Mouse (Mus musculus) CH12.LX (cell line): Measurements from ENCODE around the gene Cdadc1. TPM values are rescaled to one million over a fixed set of nuclear protein-coding genes. Genes with fewer than 3 reads are reported as not detected.
"Not testable (repeated sequence)": the region's sequence is repeated elsewhere in the genome, so short reads cannot be mapped to it uniquely, and the experiment has no call there.

ENCODE experiments used
- DNase-seq: peaks from one replicate; pipeline ENCODE4 v3.0.0-alpha.2; 2013; ENCODE audit errors: extremely low read depth
- H3K27ac ChIP-seq: 2 replicates; pipeline ENCODE4 v1.5.1; 2012; ENCODE audit warnings: low read depth, mild to moderate bottlenecking, control low read depth, moderate library complexity; ENCODE audit not compliant: insufficient read depth
- H3K27me3 ChIP-seq: replicated peaks from 2 replicates; pipeline ENCODE3; 2012; ENCODE audit warnings: inconsistent platforms
- H3K36me3 ChIP-seq, 2 experiments: replicated peaks in 1 of 2; 2 replicates each; pipeline versions ENCODE3 to v1.6.1; 2012; ENCODE audit warnings: inconsistent platforms in 1 of 2, low read length in 1 of 2, mild to moderate bottlenecking in 1 of 2, mixed read lengths in 1 of 2, moderate library complexity in 1 of 2; ENCODE audit not compliant: control insufficient read depth in 1 of 2, insufficient read depth in 1 of 2
- H3K4me1 ChIP-seq, 2 experiments: 2 replicates each; pipeline ENCODE4 v1.6.1; 2012; ENCODE audit warnings: inconsistent platforms in 1 of 2, moderate library complexity in 1 of 2; ENCODE audit not compliant: insufficient read depth in 2 of 2, control insufficient read depth in 1 of 2
- H3K4me2 ChIP-seq: 2 replicates; pipeline ENCODE4 v1.6.1; 2012; ENCODE audit warnings: low read depth, mild to moderate bottlenecking, control low read depth; ENCODE audit not compliant: poor library complexity, insufficient read depth, severe bottlenecking
- H3K4me3 ChIP-seq, 3 experiments: fragments of 150-350 bp in 1 of 3; sonication (generic) in 1 of 3; replicated peaks in 1 of 3; 2 replicates each; pipeline versions ENCODE3 to v1.5.1; 2011 to 2012; ENCODE audit warnings: low read depth in 2 of 3, low read length in 2 of 3, mild to moderate bottlenecking in 2 of 3, moderate library complexity in 2 of 3, control low read depth in 1 of 3, improper control_type of control experiment in 1 of 3, inconsistent platforms in 1 of 3, mixed read lengths in 1 of 3; ENCODE audit not compliant: poor library complexity in 1 of 3
- H3K79me2 ChIP-seq: replicated peaks from 2 replicates; pipeline ENCODE4 v1.6.1; 2012; ENCODE audit warnings: mild to moderate bottlenecking, moderate library complexity; ENCODE audit not compliant: control insufficient read depth, poor library complexity, insufficient read depth, severe bottlenecking; ENCODE audit errors: extremely low read depth
- H3K9ac ChIP-seq: 2 replicates; pipeline ENCODE4 v1.6.1; 2012; ENCODE audit warnings: low read depth, mild to moderate bottlenecking, control low read depth, moderate library complexity; ENCODE audit not compliant: insufficient read depth
- H3K9me3 ChIP-seq: replicated peaks from 2 replicates; pipeline ENCODE3; 2012; ENCODE audit warnings: low read length, inconsistent platforms, mixed read lengths
- CHD2 ChIP-seq: IDR thresholded peaks from 2 replicates; pipeline ENCODE4 v1.6.1; 2011; ENCODE audit warnings: low read length, improper control_type of control experiment
- CTCF ChIP-seq, 2 experiments: IDR thresholded peaks in 1 of 2; conservative IDR thresholded peaks in 1 of 2; 2 replicates each; pipeline ENCODE4 v1.5.1; 2011 to 2012; ENCODE audit warnings: low read depth in 2 of 2, low read length in 2 of 2, improper control_type of control experiment in 1 of 2, inconsistent platforms in 1 of 2, mild to moderate bottlenecking in 1 of 2, moderate library complexity in 1 of 2
- E2F4 ChIP-seq: IDR thresholded peaks from 2 replicates; pipeline ENCODE4 v1.6.1; 2011; ENCODE audit warnings: low read depth, low read length, improper control_type of control experiment; ENCODE audit not compliant: insufficient replicate concordance
- EP300 ChIP-seq: IDR thresholded peaks from 2 replicates; pipeline ENCODE4 v1.6.1; 2011; ENCODE audit warnings: low read length, improper control_type of control experiment
- HCFC1 ChIP-seq: IDR thresholded peaks from 2 replicates; pipeline ENCODE4 v1.6.1; 2012; ENCODE audit warnings: low read depth, mild to moderate bottlenecking, inconsistent platforms, low read length, improper control_type of control experiment
- JUND ChIP-seq: conservative IDR thresholded peaks from 2 replicates; pipeline ENCODE4 v1.6.1; 2011; ENCODE audit warnings: low read depth, low read length, improper control_type of control experiment
- KAT2A ChIP-seq: IDR thresholded peaks from 2 replicates; pipeline ENCODE4 v1.6.1; 2012; ENCODE audit warnings: low read length, improper control_type of control experiment, inconsistent platforms; ENCODE audit not compliant: insufficient replicate concordance
- MAFK ChIP-seq: IDR thresholded peaks from 2 replicates; pipeline ENCODE4 v1.6.1; 2011; ENCODE audit warnings: low read length, improper control_type of control experiment; ENCODE audit not compliant: insufficient replicate concordance
- MAX ChIP-seq: IDR thresholded peaks from 2 replicates; pipeline ENCODE4 v1.6.1; 2011; ENCODE audit warnings: low read length, improper control_type of control experiment
- MEF2A ChIP-seq: IDR thresholded peaks from 2 replicates; pipeline ENCODE4 v1.6.1; 2014; ENCODE audit warnings: low read depth, mild to moderate bottlenecking, inconsistent platforms, low read length, improper control_type of control experiment, borderline replicate concordance
- MXI1 ChIP-seq: IDR thresholded peaks from 2 replicates; pipeline ENCODE4 v1.6.1; 2011; ENCODE audit warnings: mild to moderate bottlenecking, low read depth, low read length, improper control_type of control experiment
- NRF1 ChIP-seq: IDR thresholded peaks from 2 replicates; pipeline ENCODE4 v1.6.1; 2014; ENCODE audit warnings: low read depth, mild to moderate bottlenecking, inconsistent platforms, low read length, improper control_type of control experiment, moderate library complexity
- RAD21 ChIP-seq: IDR thresholded peaks from 2 replicates; pipeline ENCODE4 v1.6.1; 2011; ENCODE audit warnings: low read depth, mild to moderate bottlenecking, low read length, improper control_type of control experiment, moderate library complexity
- SMC3 ChIP-seq: IDR thresholded peaks from 2 replicates; pipeline ENCODE4 v1.6.1; 2011; ENCODE audit warnings: low read depth, low read length, improper control_type of control experiment
- UBTF ChIP-seq: IDR thresholded peaks from 2 replicates; pipeline ENCODE4 v1.6.1; 2012; ENCODE audit warnings: low read depth, mild to moderate bottlenecking, inconsistent platforms, low read length, improper control_type of control experiment, moderate library complexity
- USF1 ChIP-seq: IDR thresholded peaks from 2 replicates; pipeline ENCODE4 v1.6.1; 2014; ENCODE audit warnings: low read depth, mild to moderate bottlenecking, inconsistent platforms, low read length, improper control_type of control experiment
- USF2 ChIP-seq: conservative IDR thresholded peaks from 2 replicates; pipeline ENCODE4 v1.6.1; 2011; ENCODE audit warnings: low read depth, low read length, improper control_type of control experiment
- ZNF384 ChIP-seq: IDR thresholded peaks from 2 replicates; pipeline ENCODE4 v1.6.1; 2012; ENCODE audit warnings: low read depth, low read length, improper control_type of control experiment, inconsistent platforms
- dilution Hi-C: fragments of 300-500 bp; cut with MboI; formaldehyde crosslinking; loops from 2 replicates; pipeline ENCODE4 v1.14.3; 2020; ENCODE audit warnings: low sequenced_read_pairs; ENCODE audit not compliant: extremely low pct_unique_long_range_greater_than_20kb, extremely low pct_ligation_motif_present
- in situ Hi-C: fragments of 300-500 bp; cut with MboI; formaldehyde crosslinking; loops from 3 replicates; pipeline ENCODE4 v1.14.3; 2019; ENCODE audit warnings: low sequenced_read_pairs, low pct_ligation_motif_present, low pct_unique_long_range_greater_than_20kb, mixed read lengths
- polyA plus RNA-seq: library from polyadenylated mRNA; unstranded; fragments of >175 nt; gene quantifications from 2 replicates; pipeline ENCODE4 v1.2.1, GENCODE M21; 2012; ENCODE audit warnings: low read depth; ENCODE audit not compliant: insufficient read length
- total RNA-seq, 2 experiments: library from RNA; depleted of rRNA; stranded (reverse); fragments of 300-350 nt in 1 of 2; fragments of >200 nt in 1 of 2; gene quantifications; 2 replicates each; pipeline ENCODE4 v1.2.3; 2012 to 2014

The Cdadc1 gene
- total and polyA plus RNA-seq, 3 experiments: 5.3 to 21.7 (median 11.0) TPM

DNA sequence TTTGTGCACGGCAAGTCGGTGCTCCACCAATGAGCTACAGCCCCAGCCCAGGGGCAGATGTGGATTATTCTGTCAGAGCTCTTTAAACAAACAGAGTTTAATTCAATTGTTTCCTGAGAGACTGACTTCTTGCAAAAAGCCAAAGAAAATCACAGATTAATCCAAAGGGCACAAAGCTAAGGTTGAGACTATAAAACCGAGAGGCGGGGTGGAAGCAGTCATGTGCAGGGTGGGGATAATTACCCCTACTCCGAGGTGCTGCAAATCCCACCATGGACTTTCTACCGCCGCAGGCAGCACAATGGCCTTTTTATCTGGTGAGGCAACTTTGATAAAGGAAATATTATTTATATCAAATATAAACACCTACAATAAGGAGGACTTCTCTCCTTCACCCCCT lies 19.0 kb upstream of the Cdadc1 start:
- no peaks in the 10 kb centered on the region for H3K4me1 ChIP-seq
- dilution Hi-C loops (no loop called here), in situ Hi-C loops (no loop called here)
- H3K27ac ChIP-seq: no peak overlapping the region
- no peak overlapping the region for H3K4me3 ChIP-seq
- H3K9me3 ChIP-seq: no peaks in the 10 kb centered on the region
- H3K9ac ChIP-seq: no peak overlapping the region
- H3K27me3 ChIP-seq: no peaks in the 10 kb centered on the region
- DNase-seq: no peak
- TF ChIP-seq RAD21 (no peak), USF1 (no peak), SMC3 (no peak), MAX (no peak), HCFC1 (no peak), MXI1 (no peak), UBTF (no peak), KAT2A (no peak), JUND (no peak), MEF2A (no peak), EP300 (no peak), CHD2 (no peak), NRF1 (no peak), USF2 (no peak)
- TF ChIP-seq, all 38 proteins: peak for 0
- H3K36me3 ChIP-seq: no peaks in the 10 kb centered on the region
- no peak overlapping the region for H3K4me2 ChIP-seq
- no peaks in the 10 kb centered on the region for H3K79me2 ChIP-seq

DNA sequence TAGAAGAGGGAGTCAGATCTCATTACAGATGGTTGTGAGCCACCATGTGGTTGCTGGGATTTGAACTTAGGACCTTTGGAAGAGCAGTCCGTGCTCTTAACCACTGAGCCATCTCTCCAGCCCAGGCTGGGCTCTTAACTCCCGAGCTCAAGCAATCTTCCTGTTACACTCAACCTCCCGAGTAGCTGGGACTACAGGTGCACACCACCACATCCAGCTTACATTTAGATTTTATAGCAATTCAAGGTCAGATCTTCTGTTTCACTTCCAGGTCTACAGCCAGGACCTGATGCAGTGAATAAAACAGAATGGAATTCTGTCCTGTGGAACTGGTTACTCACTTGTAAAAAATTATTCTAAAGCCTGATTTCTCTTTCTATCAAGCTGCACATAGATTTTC lies 16.4 kb upstream of the Cdadc1 start:
- dilution Hi-C loops: not testable (repeated sequence)

GRCm38 (mm10) chr14:59612920-59613625 lies 15.3 kb upstream of the Cdadc1 start:
- peak; percentile 66 for DNase-seq
- in situ Hi-C loops: no loop called here
- H3K4me2 ChIP-seq: no peak overlapping the region
- H3K4me1 ChIP-seq: no peaks in the 10 kb centered on the region
- H3K79me2 ChIP-seq: no peaks in the 10 kb centered on the region
- H3K27me3 ChIP-seq: no peaks in the 10 kb centered on the region
- dilution Hi-C loops: no loop called here
- H3K36me3 ChIP-seq: no peaks in the 10 kb centered on the region
- H3K9ac ChIP-seq: no peak overlapping the region
- H3K9me3 ChIP-seq: no peaks in the 10 kb centered on the region
- no peak overlapping the region for H3K27ac ChIP-seq
- no peak overlapping the region for H3K4me3 ChIP-seq
- TF ChIP-seq RAD21 (peak; percentile 59), MAFK (no peak), ZNF384 (peak; percentile 99), SMC3 (peak; percentile 76), E2F4 (no peak), CTCF (conservative IDR thresholded peaks at IDR 0.05 in 1 of 2, IDR thresholded peaks at IDR 0.05 in 1 of 2; ENCODE audit: low read depth in 2 of 2, low read length in 2 of 2) (peak; percentile 43 to 71), JUND (no peak)
- TF ChIP-seq, all 38 proteins: peak for 4

More for the DNA sequence above, 16.4 kb upstream of the Cdadc1 start:
- H3K4me1 ChIP-seq, H3K79me2 ChIP-seq, H3K9ac ChIP-seq, H3K4me3 ChIP-seq, DNase-seq, H3K9me3 ChIP-seq, in situ Hi-C loops, H3K4me2 ChIP-seq, H3K27me3 ChIP-seq, H3K36me3 ChIP-seq, H3K27ac ChIP-seq: not testable (repeated sequence)
